Mouse (Mus musculus): ENCODE measurements around the gene Suv39h2. TPM values are rescaled to one million over a fixed set of nuclear protein-coding genes. Genes with fewer than 3 reads are reported as not detected.

The Suv39h2 gene
- total RNA-seq (2023) = 3.9 TPM

DNA sequence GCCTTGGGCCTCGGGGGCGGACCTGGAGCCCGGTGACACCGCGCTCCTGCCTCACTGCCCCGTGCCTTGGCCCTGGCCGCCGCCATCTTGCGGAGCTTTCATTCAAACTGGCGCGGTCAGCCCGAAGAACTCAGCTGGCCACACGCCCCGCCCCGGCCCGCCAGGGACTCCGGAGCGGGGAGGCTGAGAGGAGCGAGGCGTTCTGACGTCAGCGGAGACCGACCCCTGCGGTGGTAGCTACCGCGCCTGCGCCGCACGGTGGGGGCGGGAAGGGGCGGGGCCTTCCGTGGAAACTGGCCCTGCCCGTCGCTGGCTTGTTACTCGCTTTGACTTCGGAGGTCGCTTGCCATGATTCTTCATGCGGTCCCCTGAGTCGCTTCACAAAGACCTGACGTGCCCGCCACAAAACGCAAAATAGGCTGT lies at the start of gene Suv39h2:
Gene Suv39h2 (minus strand): TSS at position 171 of the 423 bp plus-strand sequence.

DNA sequence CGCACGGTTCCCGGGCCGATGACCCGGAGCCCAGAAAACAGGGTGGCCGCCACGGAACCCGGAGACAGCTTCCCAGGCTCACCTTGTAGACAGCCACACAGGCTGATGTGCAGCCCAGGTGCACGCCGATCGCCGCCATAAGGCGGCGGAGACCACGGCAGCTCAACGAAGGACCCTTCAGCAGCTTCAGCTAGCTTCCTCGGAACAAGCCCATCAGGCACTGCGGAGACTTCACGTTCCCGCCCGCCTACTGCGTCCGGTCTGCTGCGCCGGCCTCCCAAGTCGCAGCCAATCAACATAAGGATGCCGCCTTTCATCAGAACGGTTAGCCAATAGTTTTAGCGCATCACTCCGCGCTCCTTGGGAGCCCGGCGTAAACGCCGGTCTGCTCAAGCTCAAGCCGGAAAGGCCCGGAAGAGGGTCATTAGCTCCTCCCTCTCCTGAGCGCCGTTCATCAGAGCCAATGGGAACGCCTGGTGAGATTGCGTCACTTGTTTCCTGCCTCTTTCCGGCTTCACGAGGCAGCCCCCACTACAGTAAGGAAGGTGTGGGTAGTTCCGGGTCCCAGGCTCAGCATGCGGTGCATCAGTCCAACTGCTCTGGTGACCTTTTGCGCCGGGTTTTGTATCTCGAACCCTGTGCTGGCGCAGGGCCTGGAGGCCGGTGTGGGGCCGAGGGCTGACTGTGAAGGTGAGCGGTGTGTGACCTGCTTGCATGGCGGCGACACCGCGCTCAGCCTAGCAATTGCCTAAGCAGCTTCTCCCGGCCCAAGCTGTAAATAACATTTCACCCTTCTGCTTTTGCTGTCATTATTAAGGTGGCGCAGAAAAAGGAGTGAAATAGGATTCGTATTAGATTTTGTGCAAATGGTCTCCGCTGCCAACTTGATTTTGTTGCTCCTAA lies 38.0 kb upstream of the Suv39h2 start, which contains the start of the genes Gm45902, Hspa14 and Cdnf:
Gene Gm45902 (minus strand): TSS at position 239 of the 903 bp plus-strand sequence.
Gene Hspa14 (minus strand): TSS at position 263 of the 903 bp plus-strand sequence.
Gene Cdnf (plus strand): TSS at position 479 of the 903 bp plus-strand sequence.

DNA sequence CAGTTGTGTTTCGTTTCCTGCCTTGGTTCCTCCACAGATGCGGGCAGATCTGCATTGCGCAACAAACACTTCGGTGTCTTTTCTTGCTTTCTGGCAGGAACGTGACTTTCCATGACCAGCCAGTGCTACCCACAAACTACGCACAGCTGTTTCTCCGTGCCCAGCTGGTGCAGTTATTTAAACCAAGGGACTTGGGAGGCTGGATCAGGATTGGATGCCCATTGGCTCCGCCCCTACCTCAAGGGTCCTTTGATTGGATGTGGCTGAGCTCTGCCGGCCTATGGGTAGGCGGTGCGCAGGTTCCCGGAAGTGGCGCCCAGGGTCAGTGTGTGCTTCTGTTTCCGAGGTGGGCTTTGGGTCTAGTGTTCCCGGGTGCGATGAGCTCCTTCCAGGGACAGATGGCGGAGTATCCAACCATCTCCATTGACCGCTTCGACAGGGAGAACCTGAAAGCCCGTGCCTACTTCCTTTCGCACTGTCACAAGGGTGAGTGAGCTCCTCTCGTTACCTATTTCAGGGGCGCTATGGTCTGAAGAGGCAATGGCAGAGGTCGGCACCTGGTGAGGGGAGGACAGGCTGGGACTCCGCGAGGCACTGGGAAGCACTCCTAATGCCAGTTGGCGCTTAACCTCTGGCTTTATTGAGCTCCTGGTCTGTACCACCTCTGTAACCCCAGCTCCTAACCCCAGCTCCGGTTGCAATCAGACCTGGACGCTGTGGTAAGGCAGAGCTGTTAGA lies 50.8 kb downstream of the Suv39h2 start, which contains the start of gene Dclre1c:
Gene Dclre1c (plus strand): TSS at position 291 of the 738 bp plus-strand sequence.

DNA sequence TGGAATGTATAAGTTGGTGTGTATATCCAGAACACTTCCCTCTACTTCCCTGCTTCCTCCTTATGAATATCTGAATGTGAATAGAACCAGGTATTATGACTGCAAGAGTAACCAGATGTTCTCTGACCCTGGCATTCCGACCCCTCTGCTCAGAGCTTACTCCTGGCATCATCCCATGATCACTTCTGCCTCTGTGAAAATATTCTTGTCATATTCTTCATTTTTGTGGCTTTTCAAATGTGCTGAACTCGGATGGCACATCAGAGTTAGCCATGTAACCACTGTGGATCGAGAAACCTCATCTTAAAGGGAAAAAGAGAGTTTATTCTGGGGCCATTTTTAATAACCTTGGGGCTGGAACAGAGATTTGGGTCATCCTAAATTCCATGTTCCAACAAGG lies 52.3 kb downstream of the Suv39h2 start, which contains the start of gene Meig1:
Gene Meig1 (minus strand): TSS at position 101 of the 400 bp plus-strand sequence.

Other genes starting within 250 kb of the Suv39h2 start
- 39.0 TPM for gene Nmt2, start 190.8 kb downstream of the Suv39h2 start, total RNA-seq (2023)
- gene Rpp38, start 142.4 kb downstream of the Suv39h2 start, total RNA-seq (2023) = 4.5 TPM
- not detected for gene Acbd7, start 138.9 kb downstream of the Suv39h2 start, total RNA-seq (2023)
- gene Olah, start 77.8 kb downstream of the Suv39h2 start, total RNA-seq (2023) = not detected
- not detected for gene Meig1, start 52.4 kb downstream of the Suv39h2 start, total RNA-seq (2023)
- gene Dclre1c, start 50.9 kb downstream of the Suv39h2 start, total RNA-seq (2023) = 41.8 TPM
- gene Gm45902, start 37.8 kb upstream of the Suv39h2 start, total RNA-seq (2023) = 16.3 TPM
- gene Hspa14, start 37.8 kb upstream of the Suv39h2 start, total RNA-seq (2023) = 108 TPM
- 0.35 TPM for gene Cdnf, start 38.0 kb upstream of the Suv39h2 start, total RNA-seq (2023)
- gene Fam107b, start 95.5 kb upstream of the Suv39h2 start, total RNA-seq (2023) = 487 TPM

Measured in CD4-positive naive resting alpha-beta T cell, adult 76 days (primary cell).